Mouse (Mus musculus): ENCODE data around the gene Lgr4.

GRCm38 (mm10) chr2:109935194-109935593 is 17.7 kb downstream of the Lgr4 start:
- TF ChIP-seq TAL1 (IDR thresholded peaks at IDR 0.05; ENCODE audit: low read length): no peak
- no peak for TF ChIP-seq GATA1 (IDR thresholded peaks at IDR 0.05; ENCODE audit: low read length)
